Mouse (Mus musculus) bone marrow macrophage, adult 2 months (primary cell): Measurements from ENCODE around the gene Ppp2r5d. TPM values are rescaled to one million over a fixed set of nuclear protein-coding genes. Genes with fewer than 3 reads are reported as not detected.

Experiments
- H3K27ac ChIP-seq: 2 replicates; pipeline ENCODE4 v1.5.1; 2012; ENCODE audit warnings: low read depth, low read length; ENCODE audit not compliant: insufficient read depth
- H3K4me1 ChIP-seq: 2 replicates; pipeline ENCODE4 v1.6.1; 2012; ENCODE audit warnings: low read length; ENCODE audit not compliant: control insufficient read depth, insufficient read depth
- H3K4me3 ChIP-seq: 2 replicates; pipeline ENCODE4 v1.5.1; 2012; ENCODE audit warnings: mild to moderate bottlenecking, low read length, moderate library complexity; ENCODE audit not compliant: insufficient read depth
- CTCF ChIP-seq: IDR thresholded peaks from 2 replicates; pipeline ENCODE4 v1.5.1; 2012; ENCODE audit warnings: low read depth, mild to moderate bottlenecking, low read length, moderate library complexity
- POLR2A ChIP-seq: IDR thresholded peaks from 2 replicates; pipeline ENCODE4 v1.6.1; 2012; ENCODE audit warnings: mild to moderate bottlenecking, low read depth, low read length, borderline replicate concordance
- polyA plus RNA-seq: library from polyadenylated mRNA; stranded (reverse); fragments of >200 nt; gene quantifications from 2 replicates; pipeline ENCODE4 v1.2.4, GENCODE M21; 2012; ENCODE audit not compliant: missing spikeins, insufficient read depth, insufficient read length

The Ppp2r5d gene
- polyA plus RNA-seq, 1 experiment: 38.2 TPM

- H3K27ac ChIP-seq: no peak overlapping the region
- TF ChIP-seq CTCF (no peak), POLR2A (no peak)
- H3K4me1 ChIP-seq: peaks cover 8% of the 10 kb centered on the region
- peak overlapping the region; percentile 74 for H3K4me3 ChIP-seq
Observed at GRCm38 (mm10) chr17:46681466-46682118, 23.3 kb downstream of the Ppp2r5d start.

- H3K27ac ChIP-seq: peak within 1 kb of the TSS; percentile 75
- TF ChIP-seq POLR2A (no peak; the same call in 1 of the 2 replicates), CTCF (no peak)
- H3K4me3 ChIP-seq: peak within 1 kb of the TSS; percentile 96
- peaks cover 8% of the 10 kb centered on the region for H3K4me1 ChIP-seq
Observed at GRCm38 (mm10) chr17:46680760-46681373, 24.0 kb downstream of the Ppp2r5d start, which contains the start of gene Klhdc3. Klhdc3 (minus strand) TSS chr17:46680914.

GRCm38 (mm10) chr17:46679843-46680759 is 24.8 kb downstream of the Ppp2r5d start:
- no peak for TF ChIP-seq POLR2A
- TF ChIP-seq CTCF: no peak; the same call in 1 of the 2 replicates
- H3K4me1 ChIP-seq: peaks cover 8% of the 10 kb centered on the region
- H3K4me3 ChIP-seq: peak overlapping the region; percentile 96
- H3K27ac ChIP-seq: peak overlapping the region; percentile 75

- TF ChIP-seq POLR2A: no peak
- no peak for TF ChIP-seq CTCF
- Histone ChIP-seq H3K27ac (no peak overlapping the region), H3K4me1 (peaks cover 8% of the 10 kb centered on the region), H3K4me3 (peak overlapping the region; percentile 96; the same call in 1 of the 2 replicates)
Observed at GRCm38 (mm10) chr17:46678911-46679310, 26.0 kb downstream of the Ppp2r5d start.

- TF ChIP-seq CTCF: no peak
- no peak for TF ChIP-seq POLR2A
- 0 out of 2 replicates have a peak within 1 kb of the TSS, but pooled peaks have one; percentile 75 for H3K27ac ChIP-seq
- peaks cover 8% of the 10 kb centered on the region for H3K4me1 ChIP-seq
- peak within 1 kb of the TSS; percentile 96 for H3K4me3 ChIP-seq
Observed at GRCm38 (mm10) chr17:46678416-46678815, 26.5 kb downstream of the Ppp2r5d start, which contains the start of gene Mea1. Mea1 (plus strand) TSS chr17:46678793.

- TF ChIP-seq CTCF: no peak
- TF ChIP-seq POLR2A: no peak
- H3K4me1 ChIP-seq: peaks cover 10% of the 10 kb centered on the region
- H3K4me3 ChIP-seq: peak overlapping the region; percentile 72
- 0 out of 2 replicates have a peak overlapping the region, but pooled peaks have one; percentile 7 for H3K27ac ChIP-seq
Observed at GRCm38 (mm10) chr17:46674530-46675283, 30.2 kb downstream of the Ppp2r5d start.

GRCm38 (mm10) chr17:46673850-46674529 is 30.9 kb downstream of the Ppp2r5d start, which contains the start of gene Rrp36:
Rrp36 (minus strand) TSS chr17:46674352.
- Histone ChIP-seq H3K4me3 (peak within 1 kb of the TSS; percentile 72), H3K27ac (peak within 1 kb of the TSS; percentile 68), H3K4me1 (peaks cover 5% of the 10 kb centered on the region)
- TF ChIP-seq CTCF: no peak
- TF ChIP-seq POLR2A: no peak

- Histone ChIP-seq H3K27ac (no peak overlapping the region), H3K4me3 (no peak overlapping the region), H3K4me1 (0 out of 2 replicates have a peak, but pooled peaks cover 2% of the 10 kb centered on the region)
- no peak for TF ChIP-seq CTCF
- TF ChIP-seq POLR2A: no peak
Observed at GRCm38 (mm10) chr17:46669911-46670310, 35.0 kb downstream of the Ppp2r5d start.
